Mouse (Mus musculus) forebrain, embryonic 12.5 days (tissue): Measurements from ENCODE around the gene Kansl1. TPM values are rescaled to one million over a fixed set of nuclear protein-coding genes. Genes with fewer than 3 reads are reported as not detected.

Experiments
- ATAC-seq: fragments of 200-750 bp; cut with Nextera tagmentation; 2 replicates; pipeline ENCODE4 v1.8.0; 2017; ENCODE audit warnings: moderate TSS enrichment; ENCODE audit not compliant: low FRiP score
- H3K27ac ChIP-seq: fragments of 300-500 bp; sonication (generic); 2 replicates; pipeline ENCODE4 v1.5.1; 2016; ENCODE audit warnings: mild to moderate bottlenecking
- H3K27me3 ChIP-seq: fragments of 300-500 bp; sonication (generic); 2 replicates; pipeline ENCODE4 v1.6.1; 2016; ENCODE audit warnings: mild to moderate bottlenecking
- H3K36me3 ChIP-seq: fragments of 300-500 bp; sonication (generic); replicated peaks from 2 replicates; pipeline ENCODE4 v1.6.1; 2016; ENCODE audit warnings: mild to moderate bottlenecking
- H3K4me1 ChIP-seq: fragments of 300-500 bp; sonication (generic); 2 replicates; pipeline ENCODE4 v1.6.1; 2016
- H3K4me2 ChIP-seq: fragments of 300-500 bp; sonication (generic); 2 replicates; pipeline ENCODE4 v1.6.1; 2016; ENCODE audit warnings: mild to moderate bottlenecking, moderate library complexity
- H3K4me3 ChIP-seq: fragments of 300-500 bp; sonication (generic); replicated peaks from 2 replicates; pipeline ENCODE4 v1.5.1; 2016; ENCODE audit warnings: mild to moderate bottlenecking
- H3K9ac ChIP-seq: fragments of 300-500 bp; sonication (generic); 2 replicates; pipeline ENCODE4 v1.6.1; 2016; ENCODE audit warnings: mild to moderate bottlenecking
- H3K9me3 ChIP-seq: fragments of 300-500 bp; sonication (generic); 2 replicates; pipeline ENCODE4 v1.6.1; 2016
- WGBS: fragments of 180-500 bp; shearing (Covaris S2); methylation state at CpG from one replicate; pipeline ENCODE4 v1.1.7; 2016; 5-methylcytosine and 5-hydroxymethylcytosine counted together
- polyA plus RNA-seq: library from polyadenylated mRNA; unstranded; fragments of >200 nt; fragmentation: Nextera tagmentation; extraction: Ambion mirVana; gene quantifications from 2 replicates; pipeline ENCODE4 v1.2.1, GENCODE M21; 2016

The Kansl1 gene
- polyA plus RNA-seq, 1 experiment from 2014 or later: 34.9 TPM

DNA sequence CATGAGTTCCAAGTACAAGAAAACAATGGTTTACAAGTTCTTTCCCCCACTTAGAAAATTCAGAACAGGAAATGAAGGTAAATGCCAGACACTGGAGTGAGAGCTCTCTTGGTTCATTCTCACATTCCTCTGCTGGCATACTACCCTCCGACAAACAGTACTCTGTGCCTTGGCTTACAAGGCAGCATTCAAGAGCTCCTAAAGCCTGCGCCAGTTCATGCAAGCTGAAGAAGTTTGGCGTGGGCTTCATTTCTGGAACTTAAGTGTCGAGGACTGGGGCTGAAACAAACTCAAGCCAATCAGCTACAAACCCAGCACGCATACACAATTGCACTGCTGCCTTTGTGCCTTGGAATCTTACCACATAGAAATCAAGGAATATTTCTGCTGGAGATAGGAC lies 136.6 kb downstream of the Kansl1 start:
- no peak for ATAC-seq
- Histone ChIP-seq H3K27ac (no peak overlapping the region), H3K4me2 (no peak overlapping the region), H3K27me3 (no peaks in the 10 kb centered on the region), H3K4me1 (no peaks in the 10 kb centered on the region), H3K4me3 (no peak overlapping the region), H3K9ac (no peak overlapping the region), H3K9me3 (no peaks in the 10 kb centered on the region), H3K36me3 (peaks cover 63% of the 10 kb centered on the region)
- WGBS: 91% methylated on average over 5 of the region's 5 CpGs

DNA sequence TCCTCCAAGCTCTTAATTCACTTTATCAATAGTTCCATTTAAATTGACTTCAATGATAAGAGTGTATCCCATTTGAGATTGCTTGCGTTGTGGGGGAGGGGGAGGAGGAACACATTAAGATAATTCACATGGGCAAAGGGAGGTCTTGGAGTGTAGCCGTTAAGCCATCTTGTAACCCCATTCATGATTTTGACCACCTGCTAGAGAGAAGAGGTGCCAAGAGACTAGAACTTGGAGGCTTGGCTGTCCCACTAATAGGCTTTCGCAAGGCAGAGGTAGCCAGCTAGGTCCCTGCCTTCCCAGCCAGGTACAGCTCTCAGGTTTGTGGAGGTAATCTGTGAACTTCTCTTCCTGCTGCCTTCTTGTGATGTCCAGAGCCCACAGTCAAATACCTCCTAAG lies 137.5 kb downstream of the Kansl1 start:
- Histone ChIP-seq H3K4me1 (no peaks in the 10 kb centered on the region), H3K9ac (no peak overlapping the region), H3K4me3 (no peak overlapping the region), H3K27me3 (no peaks in the 10 kb centered on the region), H3K36me3 (peaks cover 58% of the 10 kb centered on the region), H3K9me3 (no peaks in the 10 kb centered on the region), H3K27ac (no peak overlapping the region), H3K4me2 (no peak overlapping the region)
- no peak for ATAC-seq
- WGBS: 83% methylated on average over 3 of the region's 3 CpGs

DNA sequence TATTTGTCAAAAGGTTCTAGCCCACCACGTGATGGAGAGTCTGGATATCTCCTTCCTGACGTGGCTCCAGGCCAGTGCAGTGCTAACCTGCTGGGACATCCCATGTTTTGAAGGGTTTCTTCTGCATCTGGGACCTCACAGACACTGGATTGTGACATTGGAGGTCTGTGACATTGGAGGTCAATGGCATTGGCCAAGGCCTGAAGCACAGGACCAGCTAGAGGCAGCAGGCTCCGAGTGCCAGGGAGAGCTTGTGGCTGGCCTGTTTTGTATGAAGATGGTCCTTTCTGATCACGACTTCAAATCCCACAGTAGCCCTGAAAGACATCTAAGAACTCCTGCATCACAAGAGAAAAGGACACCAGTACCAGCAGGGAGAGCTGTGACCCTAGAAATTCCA lies 138.5 kb downstream of the Kansl1 start:
- no peaks in the 10 kb centered on the region for H3K9me3 ChIP-seq
- H3K4me2 ChIP-seq: no peak overlapping the region
- no peak overlapping the region for H3K9ac ChIP-seq
- no peak for ATAC-seq
- H3K4me3 ChIP-seq: no peak overlapping the region
- no peaks in the 10 kb centered on the region for H3K4me1 ChIP-seq
- H3K36me3 ChIP-seq: peaks cover 48% of the 10 kb centered on the region
- H3K27me3 ChIP-seq: no peaks in the 10 kb centered on the region
- no peak overlapping the region for H3K27ac ChIP-seq
- 89% methylated on average over 4 of the region's 4 CpGs for WGBS

DNA sequence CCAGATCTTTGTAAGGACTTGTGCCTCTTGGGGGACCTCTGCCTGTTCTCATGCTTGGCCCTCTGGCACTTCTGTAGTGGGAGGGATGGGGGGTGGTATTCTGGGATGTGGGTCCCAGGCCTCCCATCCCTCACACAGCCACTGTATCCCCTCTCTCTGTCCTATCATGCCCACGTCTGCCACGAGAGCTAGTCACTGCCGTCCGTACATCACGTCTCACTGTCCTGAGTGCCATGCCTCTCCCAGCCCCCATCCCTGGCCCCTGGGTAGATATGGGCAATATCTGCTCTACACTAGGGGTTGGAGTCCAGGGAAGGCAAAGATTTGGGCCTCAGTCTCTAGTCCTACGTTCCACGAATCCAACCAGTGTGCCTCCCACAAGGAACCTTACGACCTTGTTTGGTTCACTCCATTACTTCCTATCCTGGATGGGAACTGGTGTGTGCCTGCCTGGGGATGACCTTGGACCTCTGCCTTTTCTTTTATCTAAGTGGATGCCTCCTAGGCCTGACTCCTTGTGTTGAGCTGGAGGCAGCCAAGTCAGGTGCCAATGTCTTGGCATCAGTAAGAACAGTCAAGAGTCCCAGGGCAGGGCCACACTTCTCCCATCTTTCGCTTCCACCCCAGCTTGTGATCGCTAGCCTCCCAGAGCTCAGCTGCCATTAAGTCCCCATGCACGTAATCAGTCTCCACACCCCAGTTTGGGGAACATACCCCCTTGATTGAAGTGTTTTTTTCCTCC lies 139.3 kb downstream of the Kansl1 start:
- no peak overlapping the region for H3K4me3 ChIP-seq
- H3K4me1 ChIP-seq: no peaks in the 10 kb centered on the region
- H3K9ac ChIP-seq: no peak overlapping the region
- H3K27me3 ChIP-seq: no peaks in the 10 kb centered on the region
- peaks cover 40% of the 10 kb centered on the region for H3K36me3 ChIP-seq
- no peak for ATAC-seq
- WGBS: 89% methylated on average over 11 of the region's 11 CpGs
- no peaks in the 10 kb centered on the region for H3K9me3 ChIP-seq
- H3K4me2 ChIP-seq: no peak overlapping the region
- H3K27ac ChIP-seq: no peak overlapping the region

GRCm38 (mm10) chr11:104327946-104328345 lies 140.7 kb downstream of the Kansl1 start:
- H3K27me3 ChIP-seq: no peaks in the 10 kb centered on the region
- 90% methylated on average over 6 of the region's 6 CpGs for whole genome bisulfite sequencing
- H3K27ac ChIP-seq: no peak overlapping the region
- H3K36me3 ChIP-seq: peaks cover 29% of the 10 kb centered on the region
- H3K4me2 ChIP-seq: no peak overlapping the region
- no peak overlapping the region for H3K4me3 ChIP-seq
- no peaks in the 10 kb centered on the region for H3K9me3 ChIP-seq
- ATAC-seq: no peak
- no peaks in the 10 kb centered on the region for H3K4me1 ChIP-seq
- H3K9ac ChIP-seq: no peak overlapping the region

- Histone ChIP-seq H3K9ac (no peak overlapping the region), H3K4me2 (no peak overlapping the region), H3K4me3 (no peak overlapping the region), H3K36me3 (peaks cover 24% of the 10 kb centered on the region), H3K27ac (no peak overlapping the region), H3K9me3 (no peaks in the 10 kb centered on the region), H3K27me3 (no peaks in the 10 kb centered on the region), H3K4me1 (no peaks in the 10 kb centered on the region)
- ATAC-seq: no peak
- 88% methylated on average over 1 of the region's 1 CpGs for WGBS
Measured at GRCm38 (mm10) chr11:104327462-104327861, 141.2 kb downstream of the Kansl1 start.

GRCm38 (mm10) chr11:104322142-104322541 lies 146.5 kb downstream of the Kansl1 start:
- 32% methylated on average over 4 of the region's 4 CpGs for WGBS
- ATAC-seq: no peak

DNA sequence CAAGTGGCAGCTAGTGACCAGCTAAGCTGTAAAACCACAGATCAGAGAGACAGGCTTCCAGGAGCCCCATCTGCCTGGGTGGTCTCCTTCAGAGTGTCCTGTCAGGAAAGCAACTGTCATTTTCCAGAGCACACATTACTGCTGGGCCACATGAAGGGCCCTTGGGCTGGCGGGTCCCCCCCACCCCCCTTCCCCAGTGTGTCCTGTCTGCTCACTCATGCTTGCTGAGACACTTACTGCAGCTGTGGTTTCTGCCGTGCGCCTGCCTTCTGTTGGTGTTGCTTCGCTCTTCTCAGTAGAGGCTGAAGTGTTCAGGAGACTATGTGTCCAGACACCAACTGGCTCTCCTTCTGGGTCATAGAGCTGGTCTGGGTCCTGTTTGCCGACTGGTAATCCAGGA lies 148.2 kb downstream of the Kansl1 start:
- ATAC-seq: 0 out of 2 replicates have a peak, but pooled peaks have one; percentile 13
- Histone ChIP-seq H3K4me3 (no peak overlapping the region), H3K36me3 (no peaks in the 10 kb centered on the region), H3K9ac (no peak overlapping the region), H3K27ac (no peak overlapping the region), H3K4me1 (peaks cover 19% of the 10 kb centered on the region), H3K4me2 (no peak overlapping the region), H3K9me3 (no peaks in the 10 kb centered on the region), H3K27me3 (peaks cover 26% of the 10 kb centered on the region)
- 65% methylated on average over 5 of the region's 5 CpGs for WGBS

More at GRCm38 (mm10) chr11:104322142-104322541, 146.5 kb downstream of the Kansl1 start:
- Histone ChIP-seq H3K36me3 (0 out of 2 replicates have a peak, but pooled peaks cover 1% of the 10 kb centered on the region), H3K27me3 (peaks cover 18% of the 10 kb centered on the region), H3K27ac (no peak overlapping the region), H3K4me1 (peaks cover 19% of the 10 kb centered on the region), H3K4me2 (no peak overlapping the region), H3K9me3 (no peaks in the 10 kb centered on the region), H3K4me3 (no peak overlapping the region), H3K9ac (no peak overlapping the region)

GRCm38 (mm10) chr11:104318940-104319781 lies 149.5 kb downstream of the Kansl1 start:
- no peak overlapping the region for H3K27ac ChIP-seq
- peak overlapping the region; percentile 83 for H3K4me2 ChIP-seq
- peak; percentile 72 for ATAC-seq
- H3K9me3 ChIP-seq: no peaks in the 10 kb centered on the region
- H3K9ac ChIP-seq: peak overlapping the region; percentile 36
- H3K36me3 ChIP-seq: no peaks in the 10 kb centered on the region
- peaks cover 19% of the 10 kb centered on the region for H3K4me1 ChIP-seq
- H3K4me3 ChIP-seq: peak overlapping the region; percentile 38
- H3K27me3 ChIP-seq: peaks cover 26% of the 10 kb centered on the region
- WGBS: 1% methylated on average over 24 of the region's 24 CpGs

DNA sequence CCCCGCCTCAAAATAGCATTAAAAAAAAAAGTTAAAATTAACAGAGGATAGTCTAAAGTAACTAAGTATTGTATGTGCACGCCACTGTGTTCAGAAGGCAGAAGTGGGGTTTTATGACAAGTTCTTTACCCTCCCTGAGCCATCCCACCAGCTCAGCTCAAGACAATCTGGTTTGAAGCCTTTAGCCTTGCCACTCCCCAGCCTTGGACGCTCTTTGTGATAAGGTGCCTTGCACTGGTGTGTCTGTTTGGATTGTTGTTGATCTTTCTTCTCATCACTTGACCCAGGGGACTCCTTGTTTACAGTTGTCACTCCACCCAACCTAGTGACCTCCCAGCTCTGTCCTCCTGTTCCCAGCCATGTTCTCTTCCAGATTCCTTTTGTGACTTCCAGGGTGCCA lies 151.0 kb downstream of the Kansl1 start:
- H3K4me2 ChIP-seq: no peak overlapping the region
- no peak overlapping the region for H3K9ac ChIP-seq
- peaks cover 19% of the 10 kb centered on the region for H3K4me1 ChIP-seq
- H3K27ac ChIP-seq: no peak overlapping the region
- H3K4me3 ChIP-seq: no peak overlapping the region
- ATAC-seq: no peak
- H3K27me3 ChIP-seq: peaks cover 26% of the 10 kb centered on the region
- H3K36me3 ChIP-seq: no peaks in the 10 kb centered on the region
- 85% methylated on average over 3 of the region's 3 CpGs for WGBS
- no peaks in the 10 kb centered on the region for H3K9me3 ChIP-seq

DNA sequence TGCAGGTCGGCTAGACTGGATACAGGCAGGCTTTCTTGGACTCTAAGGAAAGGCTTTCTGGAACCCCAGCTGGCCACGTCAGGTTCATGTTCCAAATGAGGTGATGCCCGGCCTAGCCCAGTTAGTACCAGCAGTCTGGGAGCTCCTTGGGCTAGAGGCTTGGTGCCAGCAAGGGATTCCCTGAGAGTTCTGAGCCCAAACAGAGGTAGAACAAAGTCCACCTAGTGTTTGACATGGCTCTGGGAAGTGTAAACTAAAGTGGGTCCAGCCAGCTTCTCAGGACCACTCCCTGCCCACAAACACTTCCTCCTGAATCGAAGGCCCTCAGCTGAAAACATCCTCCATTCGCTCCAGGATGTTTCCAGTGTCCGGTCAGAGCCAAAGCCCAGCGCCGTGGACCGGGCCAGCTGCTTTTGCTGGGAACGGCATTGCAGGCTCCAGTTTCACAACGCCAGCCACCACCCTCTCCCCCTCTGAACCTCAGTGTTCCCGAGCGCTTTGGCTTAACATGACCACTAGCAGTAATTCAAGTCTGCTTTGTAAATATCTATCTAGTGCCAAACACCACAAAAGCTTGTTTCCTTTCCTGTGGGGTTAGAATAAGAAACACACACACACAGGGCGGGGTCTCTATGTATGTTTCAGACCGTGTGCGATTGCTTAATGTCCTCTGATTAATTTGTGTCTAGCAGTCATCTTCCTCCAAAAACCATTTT lies 151.8 kb downstream of the Kansl1 start:
- Histone ChIP-seq H3K27me3 (peaks cover 26% of the 10 kb centered on the region), H3K4me1 (peaks cover 19% of the 10 kb centered on the region), H3K27ac (no peak overlapping the region), H3K4me2 (no peak overlapping the region), H3K9ac (no peak overlapping the region), H3K36me3 (no peaks in the 10 kb centered on the region), H3K4me3 (no peak overlapping the region), H3K9me3 (no peaks in the 10 kb centered on the region)
- ATAC-seq: no peak
- WGBS: 81% methylated on average over 16 of the region's 16 CpGs

DNA sequence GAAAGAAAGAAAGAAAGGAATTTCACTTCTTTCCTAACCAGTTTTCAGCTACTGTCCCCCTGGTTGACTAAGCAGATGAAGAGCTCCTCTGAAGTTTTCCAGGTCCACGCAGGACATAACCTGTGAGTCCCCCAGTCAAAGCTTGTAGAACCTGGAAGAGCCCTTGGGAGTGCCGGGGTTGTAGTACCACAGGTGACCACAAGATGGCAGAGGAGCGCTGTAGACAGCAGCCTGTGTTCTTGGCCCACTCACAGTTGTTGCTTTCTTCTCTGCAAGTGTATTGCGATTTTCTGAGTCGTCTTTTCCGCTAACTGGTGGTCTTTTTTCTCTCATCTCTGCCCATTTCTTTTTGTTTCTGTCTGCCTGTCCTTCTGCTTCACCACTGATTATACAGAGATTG lies 153.0 kb downstream of the Kansl1 start:
- no peaks in the 10 kb centered on the region for H3K9me3 ChIP-seq
- peaks cover 31% of the 10 kb centered on the region for H3K27me3 ChIP-seq
- H3K4me1 ChIP-seq: peaks cover 19% of the 10 kb centered on the region
- H3K9ac ChIP-seq: no peak overlapping the region
- WGBS: 11% methylated on average over 6 of the region's 6 CpGs
- ATAC-seq: no peak; the same call in 1 of the 2 replicates
- H3K4me2 ChIP-seq: no peak overlapping the region
- 0 out of 2 replicates have a peak, but pooled peaks cover 4% of the 10 kb centered on the region for H3K36me3 ChIP-seq
- no peak overlapping the region for H3K27ac ChIP-seq
- no peak overlapping the region for H3K4me3 ChIP-seq
